Mouse (Mus musculus) liver, adult 2 months (tissue): ENCODE measurements at regions not wholly inside any gene's neighbourhood (a gene's known extent, or its start where the extent isn't known, plus 50 kb on each side); places are given as distances from the start of the nearest gene placed in this dataset.
"Not testable (repeated sequence)": the region's sequence is repeated elsewhere in the genome, so short reads cannot be mapped to it uniquely, and the experiment has no call there.

ENCODE experiments used
- CTCF ChIP-seq: fragments of 200-500 bp; IDR thresholded peaks from 2 replicates; pipeline ENCODE4 v1.5.1; 2011; ENCODE audit warnings: low read depth, low read length, control low read depth
- POLR2A ChIP-seq: fragments of 200-500 bp; IDR thresholded peaks from 2 replicates; pipeline ENCODE4 v1.6.1; 2011; ENCODE audit warnings: low read length, control low read depth; ENCODE audit not compliant: insufficient read depth; ENCODE audit errors: extremely low read depth

DNA sequence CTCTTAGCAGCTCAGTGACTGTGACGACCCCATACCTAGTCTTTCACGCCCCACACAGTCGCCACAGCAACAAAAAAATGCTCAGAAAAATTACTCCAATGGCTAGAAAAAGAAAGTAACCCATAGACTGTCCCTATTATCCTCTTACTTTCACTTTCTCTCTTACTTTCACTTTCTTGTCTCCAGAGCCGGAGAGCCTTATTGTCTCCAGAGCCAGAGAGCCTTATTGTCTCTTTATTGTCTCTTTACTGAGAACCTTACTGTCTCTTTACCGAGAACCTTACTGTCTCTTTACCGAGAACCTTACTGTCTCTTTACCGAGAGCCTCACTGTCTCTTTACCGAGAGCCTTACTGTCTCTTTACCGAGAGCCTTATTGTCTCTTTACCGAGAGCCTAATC is 119.2 kb downstream of the Tnfsf18 start:
- not testable (repeated sequence) for TF ChIP-seq POLR2A, CTCF
